Mouse (Mus musculus) intestine, embryonic 14.5 days (tissue): Measurements from ENCODE around the gene Pla2r1. TPM values are rescaled to one million over a fixed set of nuclear protein-coding genes. Genes with fewer than 3 reads are reported as not detected.

ENCODE experiments used
- ATAC-seq: fragments of 200-750 bp; cut with Nextera tagmentation; replicated peaks from 2 replicates; pipeline ENCODE4 v1.8.0; 2017; ENCODE audit warnings: low read depth, moderate number of reproducible peaks, moderate TSS enrichment, moderate library complexity; ENCODE audit not compliant: low FRiP score, low TSS enrichment
- DNase-seq: peaks from one replicate; pipeline ENCODE4 v3.0.0-alpha.2; 2018; ENCODE audit warnings: low spot score
- H3K27ac ChIP-seq: fragments of 300-500 bp; sonication (generic); 2 replicates; pipeline ENCODE4 v1.5.1; 2014; ENCODE audit warnings: low read depth, mild to moderate bottlenecking, control low read depth
- H3K27me3 ChIP-seq: fragments of 300-500 bp; sonication (generic); replicated peaks from 2 replicates; pipeline ENCODE4 v1.6.1; 2014; ENCODE audit warnings: low read length, control low read depth; ENCODE audit not compliant: control insufficient read depth, insufficient read depth
- H3K36me3 ChIP-seq: fragments of 300-500 bp; sonication (generic); 2 replicates; pipeline ENCODE4 v1.6.1; 2014; ENCODE audit warnings: low read length, control low read depth; ENCODE audit not compliant: control insufficient read depth, insufficient read depth
- H3K4me1 ChIP-seq: fragments of 300-500 bp; sonication (generic); replicated peaks from 2 replicates; pipeline ENCODE4 v1.6.1; 2014; ENCODE audit warnings: low read length, control low read depth, mixed read lengths; ENCODE audit not compliant: control insufficient read depth, insufficient read depth
- H3K4me2 ChIP-seq: fragments of 300-500 bp; sonication (generic); 2 replicates; pipeline ENCODE4 v1.6.1; 2014; ENCODE audit warnings: low read length
- H3K4me3 ChIP-seq: fragments of 300-500 bp; sonication (generic); 2 replicates; pipeline ENCODE4 v1.5.1; 2014; ENCODE audit warnings: low read depth, low read length, control low read depth, mixed read lengths
- H3K9ac ChIP-seq: fragments of 300-500 bp; sonication (generic); 2 replicates; pipeline ENCODE4 v1.6.1; 2014; ENCODE audit warnings: mild to moderate bottlenecking, low read length
- H3K9me3 ChIP-seq: fragments of 300-500 bp; sonication (generic); 2 replicates; pipeline ENCODE4 v1.6.1; 2016; ENCODE audit warnings: low read length, control low read depth; ENCODE audit not compliant: control insufficient read depth
- WGBS: fragments of 180-500 bp; shearing (Covaris S2); extraction: QIAGEN DNeasy Blood & Tissue Kit; methylation state at CpG from one replicate; pipeline ENCODE4 v1.1.7; 2014; 5-methylcytosine and 5-hydroxymethylcytosine counted together
- polyA plus RNA-seq: library from polyadenylated mRNA; unstranded; fragments of >200 nt; fragmentation: Nextera tagmentation; extraction: Ambion mirVana; gene quantifications from 2 replicates; pipeline ENCODE4 v1.2.1, GENCODE M21; 2014

Gene Pla2r1
- polyA plus RNA-seq, 1 experiment from 2014 or later = 2.1 TPM

DNA sequence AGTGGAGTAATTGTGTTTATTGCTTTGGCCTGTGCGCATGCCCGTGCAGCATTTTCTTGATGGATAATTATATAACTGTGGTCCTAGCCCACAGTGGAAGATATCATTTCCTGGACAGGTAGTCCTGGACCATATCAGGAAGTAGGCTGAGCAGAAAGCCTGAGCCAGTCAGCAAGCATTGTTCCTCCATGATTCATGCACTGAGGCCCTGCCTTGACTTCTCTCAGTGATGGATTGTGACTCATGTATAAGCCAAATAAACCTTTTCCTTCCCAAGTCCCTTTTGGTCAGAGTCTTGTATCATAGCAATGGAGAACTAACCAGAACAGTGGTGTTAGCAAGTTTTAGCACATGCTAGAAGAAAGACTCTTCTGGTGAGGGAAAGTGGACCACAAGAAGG is 3.3 kb downstream of the Pla2r1 start:
- no peaks in the 10 kb centered on the region for H3K9me3 ChIP-seq
- no peaks in the 10 kb centered on the region for H3K36me3 ChIP-seq
- WGBS = 72% methylated on average over 2 of the region's 2 CpGs

DNA sequence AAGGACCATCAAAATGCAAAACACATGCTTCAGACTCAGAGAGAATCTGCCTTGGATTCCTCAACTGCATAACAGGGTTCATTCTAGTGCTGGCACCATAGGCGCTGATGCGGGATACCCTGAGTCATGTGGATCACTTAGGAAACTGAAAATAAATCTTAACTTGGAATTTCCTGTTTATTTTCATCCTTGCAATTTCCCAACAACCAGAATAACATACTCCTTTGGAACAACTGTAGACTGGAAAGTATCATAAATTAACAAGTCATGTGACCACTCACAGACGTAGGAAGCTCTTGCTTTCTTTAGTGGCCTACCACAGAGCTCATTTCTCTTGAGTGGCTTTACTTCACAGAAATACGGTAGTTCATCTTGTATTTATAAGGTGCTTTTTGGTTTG is 7.0 kb downstream of the Pla2r1 start:
- Histone ChIP-seq H3K27ac (no peak overlapping the region), H3K36me3 (no peaks in the 10 kb centered on the region), H3K27me3 (no peaks in the 10 kb centered on the region), H3K9me3 (no peaks in the 10 kb centered on the region), H3K4me3 (no peak overlapping the region), H3K4me2 (no peak overlapping the region), H3K9ac (no peak overlapping the region), H3K4me1 (peaks cover 11% of the 10 kb centered on the region)
- ATAC-seq (no peak), DNase-seq (peak; percentile 47)
- WGBS = 61% methylated on average over 4 of the region's 4 CpGs

More for the DNA sequence above, 3.3 kb downstream of the Pla2r1 start:
- DNase-seq (peak; percentile 38), ATAC-seq (no peak)
- no peak overlapping the region for H3K4me3 ChIP-seq
- no peak overlapping the region for H3K4me2 ChIP-seq
- H3K9ac ChIP-seq = no peak overlapping the region
- H3K27me3 ChIP-seq = no peaks in the 10 kb centered on the region
- no peak overlapping the region for H3K27ac ChIP-seq
- H3K4me1 ChIP-seq = peaks cover 7% of the 10 kb centered on the region

DNA sequence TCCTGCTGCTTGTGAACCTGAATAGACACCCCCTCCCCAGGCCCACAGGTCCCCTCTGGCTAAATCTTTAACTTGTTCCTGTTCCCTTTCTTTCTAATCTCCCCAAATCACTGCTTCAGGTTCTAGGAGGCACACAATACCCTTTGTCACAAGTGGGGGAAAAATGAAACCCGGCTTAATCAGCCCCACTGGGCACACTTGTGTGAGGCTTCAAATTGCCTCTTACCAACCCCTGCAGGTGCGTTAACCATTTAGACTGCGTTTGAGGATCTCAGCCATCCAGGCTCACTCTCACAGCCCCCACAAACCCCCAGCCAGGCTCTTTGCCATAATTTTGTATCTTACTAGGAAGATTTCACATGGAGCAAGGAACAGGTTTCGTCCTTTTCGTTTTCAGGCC is 9.1 kb downstream of the Pla2r1 start:
- H3K9ac ChIP-seq = no peak overlapping the region
- no peaks in the 10 kb centered on the region for H3K9me3 ChIP-seq
- no peak overlapping the region for H3K4me3 ChIP-seq
- H3K27ac ChIP-seq = no peak overlapping the region
- H3K4me2 ChIP-seq = no peak overlapping the region
- 52% methylated on average over 5 of the region's 5 CpGs for WGBS
- no peaks in the 10 kb centered on the region for H3K36me3 ChIP-seq
- peaks cover 11% of the 10 kb centered on the region for H3K4me1 ChIP-seq
- no peak for DNase-seq
- H3K27me3 ChIP-seq = no peaks in the 10 kb centered on the region
- ATAC-seq = no peak

DNA sequence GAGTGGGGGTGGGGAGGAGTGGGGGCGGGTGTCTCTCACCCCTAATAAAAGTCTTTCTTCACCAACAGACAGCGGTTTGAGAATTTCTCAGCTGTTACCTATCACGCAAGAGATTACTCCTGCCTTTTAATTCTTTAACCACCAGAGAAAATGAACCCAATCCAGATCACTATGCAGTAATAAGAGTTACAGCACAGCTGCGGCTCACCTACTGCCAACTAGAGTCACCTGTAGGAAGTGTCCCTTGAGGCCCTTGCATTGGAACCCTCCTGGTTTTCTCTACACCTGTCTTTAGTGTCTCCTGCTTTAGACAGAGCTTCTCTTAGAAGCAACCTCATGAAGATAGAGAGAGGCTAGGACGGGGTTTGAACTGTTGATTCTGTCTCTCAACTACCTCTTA is 11.4 kb downstream of the Pla2r1 start:
- ATAC-seq (no peak), DNase-seq (no peak)
- Histone ChIP-seq H3K9me3 (no peaks in the 10 kb centered on the region), H3K4me1 (peaks cover 11% of the 10 kb centered on the region), H3K9ac (no peak overlapping the region), H3K36me3 (no peaks in the 10 kb centered on the region), H3K4me2 (no peak overlapping the region), H3K4me3 (no peak overlapping the region), H3K27me3 (no peaks in the 10 kb centered on the region), H3K27ac (no peak overlapping the region)
- WGBS = 33% methylated on average over 5 of the region's 5 CpGs

DNA sequence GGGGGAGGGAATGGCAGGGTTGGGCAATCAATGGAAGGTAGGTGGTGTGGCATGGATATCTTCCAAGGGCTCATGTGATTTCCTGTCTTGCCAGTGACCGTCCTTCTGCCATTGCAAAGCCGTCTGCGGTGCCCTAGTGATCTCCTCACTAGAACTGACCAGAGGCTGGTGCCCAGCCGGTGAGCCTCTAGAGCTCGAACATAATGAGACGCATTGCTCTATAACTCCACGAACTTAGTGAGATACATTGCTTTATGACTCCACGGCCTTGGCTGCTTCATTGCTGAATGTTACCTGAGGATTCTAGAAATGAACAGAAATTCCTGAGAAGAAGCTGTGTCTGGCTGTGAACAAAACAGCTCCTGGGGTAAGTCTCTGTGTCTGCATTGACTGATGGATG is 12.8 kb downstream of the Pla2r1 start:
- Histone ChIP-seq H3K9me3 (no peaks in the 10 kb centered on the region), H3K4me2 (no peak overlapping the region), H3K36me3 (no peaks in the 10 kb centered on the region), H3K4me1 (peaks cover 11% of the 10 kb centered on the region), H3K27ac (no peak overlapping the region), H3K27me3 (no peaks in the 10 kb centered on the region), H3K4me3 (no peak overlapping the region), H3K9ac (no peak overlapping the region)
- DNase-seq (no peak), ATAC-seq (no peak)
- 89% methylated on average over 8 of the region's 8 CpGs for WGBS

DNA sequence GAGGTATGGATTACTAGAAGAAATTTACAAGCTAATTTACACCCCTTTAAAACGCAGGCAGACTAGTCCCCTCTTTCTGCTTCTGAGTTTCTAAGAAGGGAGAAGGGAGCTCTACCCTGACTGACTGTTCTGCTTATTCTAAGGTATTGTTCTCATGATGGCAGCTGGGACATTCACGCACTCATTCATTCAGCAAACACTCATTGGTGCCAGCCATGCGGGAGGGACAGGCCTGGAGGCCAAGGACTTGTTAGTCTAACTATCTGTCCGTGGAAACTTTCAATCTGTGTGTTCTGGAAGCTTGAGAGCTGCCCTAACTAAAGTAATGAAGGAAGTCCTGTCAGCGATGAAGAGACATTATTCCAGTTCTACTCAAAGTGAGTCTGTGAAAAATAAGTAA is 14.4 kb downstream of the Pla2r1 start:
- H3K9ac ChIP-seq = no peak overlapping the region
- no peaks in the 10 kb centered on the region for H3K36me3 ChIP-seq
- peaks cover 11% of the 10 kb centered on the region; the same call in 1 of the 2 replicates for H3K4me1 ChIP-seq
- WGBS = 84% methylated on average over 5 of the region's 5 CpGs
- no peak overlapping the region for H3K4me3 ChIP-seq
- H3K27ac ChIP-seq = no peak overlapping the region
- ATAC-seq = no peak
- H3K27me3 ChIP-seq = no peaks in the 10 kb centered on the region
- no peaks in the 10 kb centered on the region for H3K9me3 ChIP-seq
- no peak for DNase-seq
- no peak overlapping the region for H3K4me2 ChIP-seq

DNA sequence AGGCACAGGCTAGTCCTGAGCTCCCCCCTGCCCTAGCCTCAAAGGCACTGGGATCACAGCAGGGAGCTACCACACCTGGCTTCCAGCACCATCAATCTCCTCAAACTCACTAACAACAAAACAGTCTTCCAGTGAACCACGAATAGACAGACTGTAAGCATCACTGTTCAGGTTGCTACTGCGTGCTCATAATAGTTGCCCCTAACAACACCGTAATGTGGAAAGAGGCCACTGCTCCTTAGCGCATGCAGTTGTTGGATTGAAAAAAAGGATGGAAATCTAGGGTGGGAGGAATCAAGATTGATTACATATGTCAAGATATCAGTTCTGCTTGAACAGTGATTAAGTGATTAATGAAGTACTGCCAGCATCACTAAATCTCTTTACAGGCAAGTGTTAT is 14.8 kb downstream of the Pla2r1 start:
- 90% methylated on average over 4 of the region's 4 CpGs for WGBS

DNA sequence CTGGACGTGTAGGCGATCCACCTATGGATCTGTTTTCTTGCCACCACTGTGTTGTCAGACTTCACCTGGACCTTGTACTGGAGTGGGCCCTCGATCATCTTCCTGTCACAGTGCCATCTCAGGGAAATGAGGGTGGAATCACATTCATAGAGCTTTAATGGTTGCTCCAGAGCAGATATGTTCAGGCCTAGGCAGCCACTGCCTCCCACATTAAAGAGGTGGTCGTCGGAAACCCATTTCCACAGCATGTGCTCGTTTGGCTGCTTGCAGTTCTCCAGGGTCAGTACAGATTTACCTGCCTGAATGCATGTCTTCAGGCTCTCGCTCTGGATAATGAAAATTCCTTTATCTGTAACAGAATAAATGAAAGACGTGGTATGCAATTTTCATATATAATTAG is 18.4 kb downstream of the Pla2r1 start:
- no peaks in the 10 kb centered on the region for H3K4me1 ChIP-seq
- 87% methylated on average over 8 of the region's 8 CpGs for WGBS
- DNase-seq = no peak
- H3K27me3 ChIP-seq = no peaks in the 10 kb centered on the region
- no peaks in the 10 kb centered on the region for H3K9me3 ChIP-seq
- H3K36me3 ChIP-seq = no peaks in the 10 kb centered on the region
- no peak overlapping the region for H3K9ac ChIP-seq
- no peak overlapping the region for H3K4me3 ChIP-seq
- no peak for ATAC-seq
- no peak overlapping the region for H3K27ac ChIP-seq
- no peak overlapping the region for H3K4me2 ChIP-seq

More for the DNA sequence above, 14.8 kb downstream of the Pla2r1 start:
- H3K4me1 ChIP-seq = peaks cover 11% of the 10 kb centered on the region; the same call in 1 of the 2 replicates
- H3K27ac ChIP-seq = no peak overlapping the region
- H3K9ac ChIP-seq = no peak overlapping the region
- no peaks in the 10 kb centered on the region for H3K9me3 ChIP-seq
- DNase-seq (no peak), ATAC-seq (no peak)
- no peak overlapping the region for H3K4me3 ChIP-seq
- H3K4me2 ChIP-seq = no peak overlapping the region
- H3K27me3 ChIP-seq = no peaks in the 10 kb centered on the region
- no peaks in the 10 kb centered on the region for H3K36me3 ChIP-seq

DNA sequence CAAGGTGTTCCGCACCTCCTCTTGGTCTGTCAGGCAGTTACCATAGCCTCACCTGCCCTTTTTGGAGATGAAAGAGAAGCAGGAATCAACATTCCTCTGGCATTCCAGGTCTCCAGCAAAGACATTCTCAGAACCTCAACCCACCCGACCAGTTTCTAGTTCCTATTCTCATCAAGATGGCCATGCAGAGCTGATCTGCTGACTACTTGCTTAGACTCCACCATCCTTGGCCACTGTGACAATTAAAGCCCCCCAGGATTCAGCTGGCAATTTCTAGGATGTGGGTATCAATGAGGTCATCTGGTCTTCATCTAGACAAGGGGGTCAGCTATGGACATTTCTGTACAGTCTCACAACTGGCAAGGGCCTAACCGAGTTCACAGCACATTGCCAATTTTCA is 20.1 kb downstream of the Pla2r1 start:
- 82% methylated on average over 3 of the region's 3 CpGs for WGBS
- Histone ChIP-seq H3K27ac (no peak overlapping the region), H3K9me3 (no peaks in the 10 kb centered on the region), H3K4me1 (no peaks in the 10 kb centered on the region), H3K4me2 (no peak overlapping the region), H3K4me3 (no peak overlapping the region), H3K36me3 (no peaks in the 10 kb centered on the region), H3K27me3 (no peaks in the 10 kb centered on the region), H3K9ac (no peak overlapping the region)
- DNase-seq = peak; percentile 33
- no peak for ATAC-seq
